Mouse (Mus musculus) right cerebral cortex, postnatal 10 days (tissue): ENCODE measurements at regions not wholly inside any gene's neighbourhood (a gene's known extent, or its start where the extent isn't known, plus 50 kb on each side); places are given as distances from the start of the nearest gene placed in this dataset.

Experiments
- DNase-seq, 2 experiments: peaks; one replicate each; pipeline ENCODE4 v3.0.0; 2021; ENCODE audit warnings: low spot score in 2 of 2

DNA sequence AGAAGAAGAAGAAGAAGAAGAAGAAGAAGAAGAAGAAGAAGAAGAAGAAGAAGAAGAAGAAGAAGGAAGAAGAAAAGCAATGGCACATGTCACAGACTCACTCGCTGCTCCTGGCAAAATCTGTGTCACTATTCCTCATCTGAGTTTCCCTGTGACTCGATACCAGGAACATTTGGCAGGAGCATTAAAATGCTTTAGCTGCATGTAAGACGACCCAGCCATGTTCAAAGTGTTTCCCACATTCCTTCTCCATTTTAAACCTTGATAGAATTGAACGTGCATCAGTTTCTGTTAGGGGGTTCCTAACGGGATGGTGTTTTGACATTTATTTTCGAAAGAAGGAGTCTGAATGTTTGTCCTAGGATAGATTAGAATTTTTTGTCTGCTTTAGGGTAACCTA lies 51.2 kb upstream of the Pja2 start:
- DNase-seq: no peak

DNA sequence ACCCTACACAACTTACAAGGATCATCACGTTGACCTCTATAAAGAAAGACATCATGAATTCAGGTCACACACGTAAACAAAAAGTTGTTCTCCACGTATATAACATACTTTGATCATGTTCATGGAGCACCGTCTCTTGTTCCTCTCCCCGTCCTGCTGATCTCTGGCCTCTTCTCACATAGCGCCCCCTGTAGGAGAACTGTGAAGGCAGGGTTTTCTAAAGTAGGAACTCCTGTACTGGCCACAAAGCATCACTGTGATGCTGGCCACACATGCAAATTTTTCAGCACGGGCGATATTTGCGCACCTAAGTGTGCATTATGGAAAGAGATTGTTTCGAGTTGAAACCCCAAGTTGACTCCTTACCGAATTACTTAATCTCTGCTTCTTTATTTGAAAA lies 51.9 kb upstream of the Pja2 start:
- DNase-seq: no peak

DNA sequence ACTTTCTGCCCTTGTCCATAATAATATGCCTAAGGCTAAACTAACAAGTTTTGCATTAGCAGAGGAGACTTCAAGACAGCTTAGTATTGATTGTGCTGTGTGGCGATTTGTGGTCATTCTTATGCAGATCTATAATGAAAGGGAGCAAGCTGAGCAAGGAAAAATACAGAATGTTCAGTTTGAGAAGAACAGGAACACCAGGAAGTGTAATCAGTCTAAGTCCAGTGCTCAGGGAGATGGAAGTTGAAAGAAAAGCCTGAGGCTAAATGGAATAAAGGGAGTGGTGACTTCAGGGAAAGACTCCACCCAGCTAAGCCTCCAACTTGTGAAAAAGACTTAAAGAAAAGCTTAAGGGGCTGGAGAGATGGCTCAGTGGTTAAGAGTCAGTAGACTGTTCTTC lies 58.6 kb upstream of the Pja2 start:
- no peak for DNase-seq

DNA sequence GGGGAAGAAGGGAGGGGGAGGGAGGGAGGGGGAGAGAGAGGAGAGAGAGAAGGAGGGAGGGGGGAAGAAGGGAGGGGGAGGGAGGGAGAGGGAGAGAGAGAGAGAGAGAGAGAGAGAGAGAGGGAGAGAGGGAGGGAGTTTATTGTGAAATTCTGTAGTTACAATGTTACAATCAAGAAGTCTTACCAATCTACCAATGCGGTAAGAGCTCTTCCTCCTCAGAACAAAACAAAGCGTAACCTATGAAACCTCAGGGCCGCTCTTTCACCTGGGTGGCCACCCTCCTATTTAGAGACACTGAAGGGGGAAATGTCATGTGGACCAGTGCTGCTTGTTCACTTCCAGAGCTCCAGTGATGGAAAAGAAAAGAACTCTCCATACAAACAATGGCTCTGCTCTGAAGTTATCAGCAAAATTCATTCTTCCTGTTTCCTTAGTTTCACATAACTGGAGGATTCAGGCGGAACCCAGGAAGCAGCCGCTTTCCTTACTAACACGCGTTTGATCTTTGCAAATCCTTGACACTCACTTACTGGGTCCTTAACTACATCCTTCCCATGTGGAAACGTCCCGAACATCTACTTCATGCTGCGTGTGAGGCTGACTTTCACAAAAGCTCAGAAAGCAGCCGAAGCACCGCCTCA lies 65.7 kb upstream of the Pja2 start:
- no peak for DNase-seq

DNA sequence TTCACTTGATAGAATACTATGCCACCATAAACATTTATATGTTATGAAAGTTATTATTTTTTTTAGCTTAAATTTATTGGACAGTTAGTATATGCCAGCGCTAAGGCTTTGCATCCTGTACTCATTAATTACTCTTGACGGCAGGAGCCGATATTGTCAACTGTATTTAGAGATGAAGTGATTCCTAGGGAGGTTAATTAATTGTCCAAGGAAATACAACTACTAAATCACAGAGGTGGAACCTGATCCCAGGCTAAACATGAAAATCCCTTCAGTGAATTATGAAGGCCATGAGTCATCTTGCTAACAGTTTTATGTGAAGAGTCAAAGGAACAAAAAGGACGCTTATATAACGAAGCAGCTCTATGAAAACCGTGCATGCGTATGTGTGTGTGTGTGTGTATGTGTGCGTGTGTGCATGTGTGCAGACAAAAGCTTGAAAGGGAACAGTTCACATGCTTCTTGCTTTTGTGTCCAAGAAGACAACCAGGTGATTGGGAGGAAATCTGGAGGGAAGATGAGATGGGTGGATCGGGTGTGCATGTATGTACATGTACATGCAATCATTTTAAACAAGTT lies 66.5 kb upstream of the Pja2 start:
- no peak for DNase-seq

DNA sequence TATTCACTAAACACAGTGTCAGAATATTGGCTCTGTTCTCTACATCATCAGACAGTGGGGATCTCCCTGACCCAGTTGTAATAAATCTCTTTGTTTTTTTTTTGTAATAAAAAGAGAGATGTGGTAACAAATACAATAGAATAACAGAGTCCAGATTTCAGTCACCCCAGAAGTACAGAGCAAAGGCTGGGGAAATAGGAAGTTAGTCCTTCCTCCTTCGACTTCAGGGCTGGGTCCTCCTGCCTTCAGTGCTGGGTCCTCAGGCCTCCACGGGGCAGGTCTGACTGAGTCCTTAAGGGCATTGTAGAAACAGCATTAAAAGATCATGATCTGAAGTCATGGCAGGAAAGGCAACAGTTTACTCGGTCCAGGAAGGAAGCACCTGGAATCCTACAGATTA lies 67.0 kb upstream of the Pja2 start:
- DNase-seq: no peak

DNA sequence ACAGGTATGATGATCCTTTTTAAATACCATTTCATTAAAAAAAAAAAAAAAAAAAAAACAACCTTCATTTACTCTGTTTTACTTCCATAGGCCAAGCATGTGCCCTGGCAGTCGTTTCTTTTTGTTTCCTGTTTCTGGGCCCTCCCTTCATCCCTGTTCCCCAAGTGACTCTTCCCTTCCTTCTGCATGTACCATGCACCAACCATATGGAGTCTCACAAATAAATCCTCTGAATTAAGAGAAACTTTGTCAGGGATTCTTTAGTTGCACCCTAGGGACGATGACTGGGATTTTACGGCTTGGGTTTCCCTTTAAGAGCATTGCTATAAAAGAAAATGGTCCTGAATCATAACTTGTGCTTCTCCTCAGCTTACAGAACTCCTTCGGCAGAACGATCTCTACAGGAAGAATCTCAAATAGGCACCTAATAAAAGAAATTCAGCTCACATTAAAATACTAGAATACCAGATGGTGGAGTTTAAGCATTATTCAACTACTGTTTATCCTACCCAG lies 75.1 kb upstream of the Pja2 start:
- no peak for DNase-seq

DNA sequence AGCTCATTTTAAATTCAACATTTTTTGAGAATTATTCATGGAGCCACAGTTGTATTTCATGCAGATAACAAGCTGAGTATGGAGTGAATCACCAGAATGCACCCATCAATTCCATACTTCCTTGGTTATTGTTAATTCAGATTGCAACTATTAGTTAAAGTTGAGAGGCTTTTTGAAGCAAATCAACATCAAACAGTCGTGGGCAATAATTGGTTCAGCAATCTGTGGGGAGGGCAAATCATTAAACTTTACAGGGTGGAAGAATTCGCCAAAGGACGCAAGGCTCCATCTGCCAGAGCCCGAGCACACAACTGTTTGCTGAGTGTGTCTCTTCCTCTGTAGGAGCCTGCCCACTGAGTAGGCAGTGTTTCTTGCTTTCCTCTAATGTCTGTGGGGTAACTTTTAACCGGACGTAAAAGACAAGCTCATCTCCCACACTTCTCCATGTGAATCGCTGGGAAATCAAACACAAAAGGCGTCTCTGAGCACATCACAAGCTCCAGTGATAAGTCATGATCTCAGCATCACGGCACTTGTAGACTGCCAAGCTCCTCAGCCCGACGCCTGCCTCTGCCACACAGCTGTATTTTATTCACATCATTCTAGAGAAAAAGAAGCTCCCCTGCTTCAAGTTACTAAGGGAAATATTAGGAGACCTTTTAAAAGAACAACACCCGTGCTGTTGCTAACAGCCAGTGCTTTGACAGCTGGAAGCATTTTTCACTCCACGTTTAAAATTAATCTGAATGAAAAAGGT lies 75.7 kb upstream of the Pja2 start:
- peak in 1 of 2 experiments; percentile 23 for DNase-seq

DNA sequence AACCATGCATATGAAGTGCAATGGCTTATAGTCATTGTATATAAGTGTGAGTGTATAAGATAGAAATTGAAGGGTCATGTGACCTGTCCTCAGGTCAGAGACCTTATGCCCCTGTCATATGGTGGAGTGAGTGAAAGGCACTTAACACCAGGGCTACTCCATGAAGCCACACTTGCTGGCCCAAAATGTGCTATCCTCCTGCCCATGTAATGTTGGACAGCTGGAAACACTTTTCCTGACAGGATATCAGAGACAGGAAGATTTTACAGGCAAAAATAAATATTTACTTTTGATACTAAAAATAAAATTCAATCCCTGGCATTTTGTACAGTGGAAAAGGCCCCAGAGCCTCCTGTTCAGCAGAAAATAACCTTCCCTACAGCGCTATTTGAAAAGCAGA lies 94.1 kb upstream of the Pja2 start:
- DNase-seq: no peak

DNA sequence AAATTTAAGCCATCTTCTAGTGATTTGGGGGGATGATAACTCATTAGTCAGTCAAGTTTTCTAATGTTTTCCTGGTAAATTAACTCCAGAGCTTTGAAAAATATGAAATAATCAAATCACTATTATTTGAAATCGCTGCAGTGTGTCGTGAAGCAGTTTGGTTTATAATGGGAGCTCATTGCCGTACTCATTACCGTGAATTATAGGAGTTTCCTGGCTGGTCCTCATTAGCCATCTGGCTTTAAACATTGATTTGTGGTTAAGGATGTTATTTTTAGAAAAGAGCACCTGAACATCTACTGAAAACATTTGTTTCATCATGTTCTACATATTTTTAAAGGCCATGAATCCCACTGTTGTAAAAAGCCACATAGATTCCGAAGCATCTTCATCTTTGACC lies 94.8 kb upstream of the Pja2 start:
- no peak for DNase-seq

DNA sequence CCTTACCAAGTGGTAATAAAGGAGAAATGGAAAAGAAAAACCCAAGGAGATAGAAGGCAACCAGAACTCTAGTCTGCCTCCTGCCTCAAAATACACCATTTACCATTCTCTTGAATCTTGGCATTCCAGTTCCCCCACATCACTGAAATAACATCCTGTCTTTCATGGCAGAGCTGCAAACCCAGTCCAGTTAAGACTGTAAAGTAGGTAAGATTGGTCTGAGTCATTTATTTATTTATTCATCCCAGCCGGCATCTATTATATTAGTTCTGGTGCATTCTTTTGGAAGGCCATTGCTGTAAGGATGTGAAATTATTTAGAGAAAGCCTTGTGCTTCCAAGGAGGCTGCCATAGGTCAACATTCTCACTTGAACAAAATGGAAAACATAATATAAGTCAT lies 107.9 kb upstream of the Pja2 start:
- DNase-seq: no peak

DNA sequence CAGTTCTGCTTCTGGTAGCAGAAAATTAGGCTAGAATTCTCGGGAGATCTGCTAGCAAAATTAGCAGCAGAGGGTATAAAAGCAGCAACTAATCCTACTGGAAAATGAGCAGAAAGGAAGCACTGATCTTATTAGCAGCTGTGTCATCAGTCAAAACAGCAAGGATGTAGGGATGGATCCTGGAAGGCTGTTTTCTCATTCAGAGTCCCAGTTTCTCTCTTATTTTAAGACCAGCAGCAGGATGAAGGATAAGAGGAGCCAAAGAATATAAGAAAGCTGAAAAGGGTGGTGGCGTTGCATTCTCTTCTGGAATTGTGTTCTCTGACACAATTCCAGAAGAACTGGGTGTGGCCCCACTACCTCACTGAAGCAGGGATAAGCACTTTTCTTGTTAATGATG lies 123.0 kb upstream of the Pja2 start:
- DNase-seq: no peak

DNA sequence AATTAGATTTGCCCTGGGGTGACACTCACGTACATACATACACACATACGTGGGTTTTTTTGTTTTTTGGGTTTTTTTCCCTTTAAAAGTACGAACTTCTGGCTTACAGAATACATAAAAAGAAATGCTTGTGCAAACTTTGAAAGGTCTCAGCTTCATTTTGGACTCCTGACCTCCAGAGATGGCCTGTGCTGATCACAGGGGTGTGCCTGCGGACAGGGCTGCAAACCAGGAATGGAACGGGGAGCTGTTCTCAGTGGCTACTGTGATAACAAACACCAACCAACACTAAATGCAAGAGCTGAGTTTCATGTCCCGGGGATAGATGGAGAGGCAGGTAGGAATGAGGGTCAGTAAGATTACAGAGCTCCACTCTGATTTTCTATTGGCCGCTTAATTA lies 134.3 kb upstream of the Man2a1 start:
- no peak for DNase-seq

DNA sequence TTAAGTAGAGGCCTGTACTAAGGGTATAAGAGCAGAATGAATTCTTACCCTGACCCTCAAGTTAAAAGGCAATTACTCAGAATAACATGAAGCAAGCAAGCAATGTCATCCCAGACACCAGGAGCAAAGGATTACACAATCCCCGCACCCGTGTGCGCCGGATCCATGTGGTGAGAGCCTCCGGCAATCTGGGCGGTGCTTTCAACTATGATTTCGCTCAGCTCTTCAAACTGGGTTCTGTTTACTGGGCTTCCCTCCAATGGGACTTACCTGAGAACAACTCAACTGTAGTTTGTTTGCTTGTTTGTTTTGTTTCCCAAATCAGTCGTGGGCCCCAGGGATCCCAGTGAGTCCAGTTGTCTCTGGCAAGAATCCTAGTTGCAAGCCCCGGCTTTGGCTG lies 133.8 kb upstream of the Man2a1 start:
- DNase-seq: no peak

DNA sequence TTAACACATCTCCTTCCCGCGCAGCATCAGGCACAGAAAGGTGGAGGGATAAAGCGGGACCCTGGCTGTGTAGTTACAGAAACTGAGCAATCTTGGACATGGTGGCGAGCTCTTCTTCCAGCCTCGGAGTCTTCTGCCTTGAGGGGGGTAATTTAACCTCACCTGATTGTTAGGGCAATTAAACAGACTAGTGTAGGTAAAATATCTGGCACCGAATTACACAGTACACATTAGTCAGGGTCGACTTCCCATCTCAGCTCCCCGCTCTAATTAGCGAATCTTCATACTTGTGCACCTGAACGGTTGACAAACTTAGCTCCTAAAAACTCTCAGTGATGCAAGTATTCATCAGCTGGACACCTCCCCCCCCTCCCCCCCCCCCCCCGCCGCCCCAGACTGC lies 133.2 kb upstream of the Man2a1 start:
- DNase-seq: no peak

DNA sequence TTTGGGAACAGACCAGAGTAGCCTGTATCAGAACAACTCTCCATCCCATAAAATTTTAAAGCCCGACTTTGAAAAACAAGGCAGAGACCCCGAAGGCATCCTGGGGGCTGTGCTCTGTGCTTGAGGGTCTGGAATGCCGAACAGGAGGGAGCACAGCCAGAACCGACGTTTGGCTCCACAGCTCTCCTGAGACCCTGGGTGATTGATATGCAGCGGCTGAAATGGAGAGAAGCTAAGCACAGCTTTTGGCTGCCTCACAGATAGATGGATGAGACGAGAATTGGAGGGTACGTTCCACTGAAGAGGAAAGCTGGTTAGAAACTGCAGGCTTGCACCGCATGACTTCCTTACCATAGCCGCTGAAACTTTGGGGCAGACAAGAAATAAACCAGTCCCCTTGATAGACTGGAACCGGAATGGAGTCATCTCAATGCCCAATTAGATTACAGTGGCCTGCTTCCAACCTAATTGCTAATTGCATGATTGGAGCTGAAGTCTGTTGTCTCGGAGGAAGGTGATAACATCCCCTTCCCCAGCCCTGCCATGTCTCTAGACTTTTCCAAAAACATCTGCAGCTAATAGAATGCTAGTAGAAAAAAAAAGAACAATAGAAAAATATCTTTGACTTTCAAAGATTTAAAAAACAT lies 130.7 kb upstream of the Man2a1 start:
- DNase-seq: no peak

DNA sequence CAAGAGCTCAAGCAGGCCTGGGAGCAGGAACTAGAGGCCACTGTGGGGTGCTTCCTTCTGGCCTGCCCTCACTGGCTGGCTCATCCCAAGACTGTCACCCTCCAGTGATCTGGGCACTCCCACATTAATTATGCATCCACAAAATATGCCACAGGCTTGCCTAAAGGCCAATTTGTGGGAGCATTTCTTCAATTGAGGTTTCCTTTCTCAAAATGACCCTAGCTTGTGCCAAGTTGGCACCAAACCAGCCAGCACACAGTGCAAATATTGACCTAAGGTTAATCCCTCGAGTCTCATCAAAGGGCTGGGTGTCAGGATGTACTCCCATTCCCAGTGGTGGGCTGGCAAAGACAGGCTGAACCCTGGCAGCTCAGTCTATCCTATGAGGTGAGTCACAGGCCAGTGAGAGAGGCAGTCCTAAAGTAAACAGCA lies 119.9 kb upstream of the Man2a1 start:
- DNase-seq: peak; percentile 34 to 45

DNA sequence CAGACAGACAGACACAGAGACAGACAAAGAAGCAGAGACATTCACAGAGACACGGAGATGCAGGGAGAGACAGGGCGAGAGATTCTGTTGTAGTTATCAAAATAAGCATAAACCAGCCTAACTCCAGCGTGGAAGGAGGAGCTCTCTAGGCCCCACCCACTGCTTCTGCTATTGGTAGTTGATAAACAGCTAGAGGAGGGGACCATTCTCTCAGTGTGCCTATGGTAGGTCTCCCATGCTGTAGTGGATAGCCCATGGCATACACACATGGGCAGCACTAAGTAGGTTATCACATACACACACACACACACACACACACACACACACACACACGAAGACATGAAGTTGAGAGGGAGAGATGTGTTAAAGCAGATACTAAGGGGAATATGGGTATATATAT lies 115.7 kb upstream of the Man2a1 start:
- DNase-seq: no peak

DNA sequence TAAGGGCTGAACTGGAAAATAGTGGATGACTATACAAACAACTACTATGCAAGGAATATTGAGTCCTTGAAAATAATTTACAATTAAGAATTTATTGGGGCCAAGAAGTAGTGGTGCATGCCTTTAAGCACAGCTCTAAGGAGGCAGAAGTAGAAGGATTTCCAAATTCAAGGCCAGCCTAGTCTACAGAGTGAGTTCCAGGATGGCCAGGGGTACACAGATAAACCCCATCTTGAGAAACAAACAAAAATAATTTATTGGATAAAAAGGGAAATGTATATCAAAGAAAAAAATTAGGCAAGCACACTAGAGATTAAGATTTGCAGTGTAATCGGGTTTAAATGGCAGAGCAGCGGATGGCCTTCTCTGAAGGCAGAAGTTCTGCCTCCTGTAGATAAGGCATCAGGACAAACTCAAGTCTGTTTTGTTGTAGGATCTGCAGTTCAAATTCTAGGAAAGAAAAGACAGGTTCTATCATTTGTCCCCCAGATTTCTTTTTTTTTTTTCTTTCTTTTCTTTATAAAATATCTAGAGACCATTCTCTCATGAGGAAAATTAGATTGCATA lies 110.7 kb upstream of the Man2a1 start:
- no peak for DNase-seq

DNA sequence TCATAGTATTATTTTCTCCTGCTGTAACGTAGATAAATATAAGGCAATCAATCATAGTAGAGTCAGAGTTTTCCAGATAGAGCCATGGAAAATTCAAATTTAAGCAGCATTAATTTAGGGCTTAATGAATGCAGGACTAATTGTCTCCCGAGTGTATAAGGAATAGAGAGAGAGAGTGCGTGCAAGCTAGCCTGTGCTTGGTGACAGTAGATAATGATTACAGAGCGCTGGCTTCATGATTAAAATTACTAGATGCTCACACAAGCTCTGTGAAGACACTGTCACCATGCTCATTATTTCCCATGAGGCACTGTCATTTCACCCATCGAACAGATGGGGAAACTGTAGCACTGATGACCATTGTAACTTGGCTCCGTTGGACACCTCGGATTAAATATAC lies 109.9 kb upstream of the Man2a1 start:
- DNase-seq: no peak

DNA sequence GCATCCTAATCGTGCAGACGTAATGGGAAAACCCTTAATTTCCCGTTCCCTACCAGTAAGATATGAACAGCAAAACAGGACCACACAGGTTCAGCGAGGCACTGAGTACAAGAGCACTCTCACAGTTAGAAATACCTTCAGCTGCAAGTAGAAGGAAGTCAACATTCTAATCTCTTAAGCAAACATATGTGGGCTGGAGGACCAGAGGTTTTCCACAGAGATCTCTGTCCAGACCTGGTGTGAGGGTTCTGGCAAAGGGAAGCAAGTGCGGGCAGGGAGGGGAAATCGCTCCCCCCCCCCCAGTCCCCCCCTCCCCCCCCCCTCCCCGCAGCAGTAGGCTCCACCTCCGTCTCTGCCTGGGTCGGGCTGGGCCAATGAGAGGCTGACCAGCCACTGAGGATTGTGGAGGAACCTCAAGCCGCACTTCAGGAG lies 108.6 kb upstream of the Man2a1 start:
- DNase-seq: no peak

DNA sequence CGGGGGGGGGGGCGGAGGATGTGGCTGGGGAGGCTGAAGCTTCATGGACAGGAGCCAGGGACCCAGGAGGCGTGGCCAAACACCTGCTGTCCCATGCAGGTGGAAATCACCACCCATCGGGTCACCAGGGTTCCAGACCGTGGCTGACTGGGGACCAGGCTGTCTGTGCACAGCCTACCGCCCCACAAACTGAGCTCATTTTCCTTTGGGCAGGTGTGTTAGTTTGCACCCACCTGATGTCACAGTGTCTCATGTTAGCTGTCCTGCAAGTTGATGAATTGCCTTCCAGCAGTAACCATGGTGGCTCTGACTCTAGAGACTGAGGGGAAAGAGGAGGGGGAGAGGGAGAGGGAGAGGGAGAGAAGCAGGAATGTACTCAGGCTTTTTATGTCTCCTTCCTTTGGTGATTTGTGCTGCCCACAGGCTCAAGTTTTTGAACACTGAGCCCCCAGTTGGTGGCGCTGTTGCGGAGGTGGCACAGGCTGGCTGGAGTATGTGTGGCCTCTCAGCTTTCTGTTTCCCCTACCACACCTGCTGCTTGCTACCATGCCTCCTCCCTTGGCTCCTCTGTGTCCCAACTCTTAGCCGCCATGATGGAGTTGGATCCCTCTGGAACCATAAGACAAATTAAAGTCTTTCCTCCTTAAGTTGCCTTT lies 107.8 kb upstream of the Man2a1 start:
- no peak for DNase-seq
